Mouse (Mus musculus) forebrain, postnatal 0 days (tissue): ENCODE measurements around the gene Fcrl6. TPM values are rescaled to one million over a fixed set of nuclear protein-coding genes. Genes with fewer than 3 reads are reported as not detected.

Experiments
- ATAC-seq: fragments of 200-750 bp; cut with Nextera tagmentation; 2 replicates; pipeline ENCODE4 v1.8.0; 2017; ENCODE audit warnings: mild to moderate bottlenecking, moderate library complexity
- DNase-seq: peaks from one replicate; pipeline ENCODE4 v3.0.0-alpha.2; 2015
- H3K27ac ChIP-seq: fragments of 300-500 bp; sonication (generic); 2 replicates; pipeline ENCODE4 v1.5.1; 2014; ENCODE audit warnings: low read depth, mild to moderate bottlenecking, antibody characterized with exemption, low read length, moderate library complexity, mixed read lengths
- H3K27me3 ChIP-seq: fragments of 300-500 bp; sonication (generic); 2 replicates; pipeline ENCODE4 v1.6.1; 2014; ENCODE audit warnings: mild to moderate bottlenecking, low read length, mixed read lengths; ENCODE audit not compliant: insufficient read depth
- H3K36me3 ChIP-seq: fragments of 300-500 bp; sonication (generic); 2 replicates; pipeline ENCODE4 v1.6.1; 2014; ENCODE audit warnings: mild to moderate bottlenecking, moderate library complexity; ENCODE audit not compliant: insufficient read depth
- H3K4me1 ChIP-seq: fragments of 300-500 bp; sonication (generic); 2 replicates; pipeline ENCODE4 v1.6.1; 2014; ENCODE audit warnings: antibody characterized with exemption; ENCODE audit not compliant: insufficient read depth
- H3K4me2 ChIP-seq: fragments of 300-500 bp; sonication (generic); 2 replicates; pipeline ENCODE4 v1.6.1; 2014; ENCODE audit warnings: low read depth, mild to moderate bottlenecking, moderate library complexity
- H3K4me3 ChIP-seq: fragments of 300-500 bp; sonication (generic); 2 replicates; pipeline ENCODE4 v1.5.1; 2014; ENCODE audit warnings: low read depth, low read length, mixed read lengths
- H3K9ac ChIP-seq: fragments of 300-500 bp; sonication (generic); 2 replicates; pipeline ENCODE4 v1.6.1; 2014; ENCODE audit warnings: mild to moderate bottlenecking
- H3K9me3 ChIP-seq: fragments of 300-500 bp; sonication (generic); 2 replicates; pipeline ENCODE4 v1.6.1; 2016; ENCODE audit warnings: low read length
- CTCF ChIP-seq: sonication (generic); IDR thresholded peaks from 2 replicates; pipeline ENCODE4 v1.5.1; 2016; ENCODE audit warnings: antibody characterized with exemption, control low read depth, low read depth
- WGBS: fragments of 180-500 bp; shearing (Covaris S2); extraction: QIAGEN DNeasy Blood & Tissue Kit; methylation state at CpG from one replicate; pipeline ENCODE4 v1.1.7; 2014; 5-methylcytosine and 5-hydroxymethylcytosine counted together
- polyA plus RNA-seq: library from polyadenylated mRNA; unstranded; fragments of >200 nt; fragmentation: Nextera tagmentation; extraction: Ambion mirVana; gene quantifications from 2 replicates; pipeline ENCODE4 v1.2.1, GENCODE M21; 2015
- total RNA-seq: library from RNA; depleted of rRNA; stranded (reverse); fragments of >200 nt; gene quantifications from 2 replicates; pipeline ENCODE4 v1.2.3, GENCODE M21; 2014

The Fcrl6 gene
- total and polyA plus RNA-seq, 2 experiments from 2014 or later, result 0.18 TPM; not detected in 1

DNA sequence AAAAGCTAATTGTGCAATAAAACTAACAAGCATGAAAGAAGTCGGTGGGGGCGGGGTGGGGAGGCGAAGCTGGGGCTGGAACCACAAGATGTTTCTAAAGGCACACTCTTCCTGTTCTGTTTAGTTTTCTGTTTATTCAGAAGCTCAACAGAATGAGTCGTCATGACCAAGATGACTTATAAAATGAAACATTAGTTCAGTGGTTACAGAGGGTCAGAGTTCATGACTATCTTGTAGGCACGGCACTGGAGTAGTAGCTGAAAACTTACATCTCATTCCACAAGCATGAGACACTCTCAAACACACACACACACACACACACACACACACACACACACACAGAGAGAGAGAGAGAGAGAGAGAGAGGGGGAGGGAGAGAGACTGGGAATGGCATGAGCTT, 33.9 kb upstream of the Fcrl6 start:
- no peak for TF ChIP-seq CTCF
- Histone ChIP-seq H3K27ac (no peak overlapping the region), H3K27me3 (no peaks in the 10 kb centered on the region), H3K4me2 (no peak overlapping the region), H3K4me3 (no peak overlapping the region), H3K4me1 (no peaks in the 10 kb centered on the region), H3K36me3 (no peaks in the 10 kb centered on the region), H3K9ac (no peak overlapping the region), H3K9me3 (no peaks in the 10 kb centered on the region)
- ATAC-seq (no peak), DNase-seq (no peak)
- 90% methylated on average over 5 of the region's 5 CpGs for WGBS

GRCm38 (mm10) chr1:172635258-172635657, 32.9 kb upstream of the Fcrl6 start:
- no peak overlapping the region for H3K9ac ChIP-seq
- TF ChIP-seq CTCF, result no peak
- no peaks in the 10 kb centered on the region for H3K27me3 ChIP-seq
- H3K36me3 ChIP-seq, result no peaks in the 10 kb centered on the region
- no peak overlapping the region for H3K4me2 ChIP-seq
- ATAC-seq (no peak), DNase-seq (no peak)
- 74% methylated on average over 4 of the region's 4 CpGs for WGBS
- no peak overlapping the region for H3K4me3 ChIP-seq
- H3K9me3 ChIP-seq, result no peaks in the 10 kb centered on the region
- no peak overlapping the region for H3K27ac ChIP-seq
- no peaks in the 10 kb centered on the region for H3K4me1 ChIP-seq

DNA sequence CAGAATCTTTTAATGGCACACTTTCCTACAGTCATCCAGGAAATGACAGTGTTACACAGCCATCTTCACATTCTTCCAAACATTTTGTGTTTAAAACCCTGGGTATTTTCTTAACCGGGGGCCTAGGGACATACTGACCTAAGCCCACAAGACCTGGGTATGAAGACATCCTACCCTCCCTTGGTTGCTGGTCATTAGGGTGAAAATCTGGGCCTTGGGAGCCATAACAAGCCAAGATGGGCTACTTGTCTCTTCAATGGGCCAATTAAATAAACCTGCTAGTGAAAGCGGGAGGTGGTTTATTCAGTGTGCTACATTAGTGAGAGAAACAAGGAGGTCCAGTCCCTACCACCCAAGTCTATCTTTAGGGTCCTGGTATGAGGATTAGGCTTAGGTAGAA, 31.8 kb upstream of the Fcrl6 start:
- no peaks in the 10 kb centered on the region for H3K36me3 ChIP-seq
- no peaks in the 10 kb centered on the region for H3K4me1 ChIP-seq
- 92% methylated on average over 2 of the region's 2 CpGs for WGBS
- no peak for TF ChIP-seq CTCF
- no peak overlapping the region for H3K4me2 ChIP-seq
- H3K9ac ChIP-seq, result no peak overlapping the region
- DNase-seq (no peak), ATAC-seq (no peak)
- no peaks in the 10 kb centered on the region for H3K27me3 ChIP-seq
- H3K27ac ChIP-seq, result no peak overlapping the region
- no peaks in the 10 kb centered on the region for H3K9me3 ChIP-seq
- no peak overlapping the region for H3K4me3 ChIP-seq

DNA sequence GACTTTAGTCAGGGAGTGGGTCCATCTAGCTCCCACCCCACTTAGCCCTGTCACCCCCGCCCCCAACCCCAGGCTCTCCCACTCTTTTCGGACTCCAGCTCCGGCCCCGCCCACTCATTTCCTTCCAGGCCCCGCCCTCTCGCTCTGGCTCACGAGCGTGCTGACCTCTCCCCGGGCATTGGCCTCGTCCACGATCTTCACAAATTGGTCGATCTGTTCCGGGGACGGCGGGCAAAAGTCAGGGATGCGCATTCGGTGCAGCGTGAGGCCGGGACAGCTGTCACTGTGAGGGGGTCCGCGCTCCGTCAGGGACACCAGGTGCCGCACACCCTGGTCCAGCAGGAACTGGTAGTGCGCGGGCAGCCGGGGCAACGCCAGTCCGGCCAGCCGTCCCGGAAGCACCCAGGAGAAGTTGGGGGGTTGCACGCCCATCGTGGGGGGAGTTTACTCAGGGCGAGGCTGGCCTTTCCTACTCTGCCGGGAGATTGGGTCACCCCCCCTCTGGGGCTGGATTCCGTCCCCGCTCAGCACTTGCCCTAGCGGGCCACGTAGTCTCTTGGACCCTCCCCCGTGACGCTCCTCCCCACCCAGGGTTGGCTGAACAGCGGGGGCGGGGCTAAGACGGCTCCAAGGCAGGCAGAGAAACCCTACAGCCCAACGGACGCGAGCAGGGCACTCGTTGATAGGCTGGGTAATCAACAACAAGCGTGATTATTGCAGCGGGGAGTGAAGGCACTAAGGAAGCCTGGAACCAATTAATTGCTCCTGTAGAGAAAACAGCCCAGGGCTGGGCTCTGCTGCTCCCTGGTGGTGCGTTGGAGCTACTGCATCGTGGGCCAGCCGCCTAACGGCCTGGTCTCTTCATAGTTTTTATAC, 30.3 kb upstream of the Fcrl6 start, which contains the start of gene Dusp23:
Gene Dusp23 (minus strand): TSS at position 512 of the 876 bp plus-strand sequence.
- Histone ChIP-seq H3K27me3 (no peaks in the 10 kb centered on the region), H3K4me1 (no peaks in the 10 kb centered on the region), H3K4me3 (peak within 1 kb of the TSS; percentile 59), H3K4me2 (peak within 1 kb of the TSS; percentile 96), H3K9me3 (no peaks in the 10 kb centered on the region), H3K36me3 (no peaks in the 10 kb centered on the region), H3K27ac (peak within 1 kb of the TSS; percentile 57), H3K9ac (peak within 1 kb of the TSS; percentile 61)
- ATAC-seq (peak; percentile 98), DNase-seq (peak; percentile 94)
- TF ChIP-seq CTCF, result peak; percentile 97
- WGBS, result under 1% methylated on average over 51 of the region's 53 CpGs

DNA sequence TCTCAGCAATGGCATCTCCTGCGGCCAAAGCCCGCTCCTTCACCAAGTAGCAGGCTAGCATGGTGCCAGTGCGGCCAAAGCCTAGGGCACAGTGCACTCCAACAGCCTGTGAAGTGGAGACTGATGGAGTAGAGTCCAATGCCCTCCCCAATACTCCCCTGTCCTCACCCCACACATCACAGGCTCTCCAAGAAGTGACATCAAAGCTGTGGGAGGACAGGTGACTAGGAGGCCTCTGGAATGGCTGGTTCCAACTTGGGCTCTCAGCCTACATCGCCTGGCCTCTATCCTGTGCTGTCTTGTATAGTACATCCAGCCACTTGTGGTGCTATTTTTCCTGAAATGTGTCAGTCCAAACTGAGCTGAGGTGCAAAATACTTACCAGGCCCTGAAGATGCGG, 29.4 kb upstream of the Fcrl6 start:
- no peak for DNase-seq
- Histone ChIP-seq H3K4me3 (no peak overlapping the region), H3K4me2 (no peak overlapping the region)

GRCm38 (mm10) chr1:172629831-172630230, 27.5 kb upstream of the Fcrl6 start:
- Histone ChIP-seq H3K9me3 (no peaks in the 10 kb centered on the region), H3K27ac (no peak overlapping the region), H3K4me1 (no peaks in the 10 kb centered on the region), H3K4me2 (no peak overlapping the region), H3K27me3 (no peaks in the 10 kb centered on the region), H3K9ac (no peak overlapping the region), H3K36me3 (no peaks in the 10 kb centered on the region), H3K4me3 (no peak overlapping the region)
- 80% methylated on average over 7 of the region's 7 CpGs for WGBS
- no peak for TF ChIP-seq CTCF
- DNase-seq, result no peak
- ATAC-seq, result no peak

More for the DNA sequence above, 29.4 kb upstream of the Fcrl6 start:
- no peaks in the 10 kb centered on the region for H3K36me3 ChIP-seq
- no peaks in the 10 kb centered on the region for H3K9me3 ChIP-seq
- no peaks in the 10 kb centered on the region for H3K4me1 ChIP-seq
- WGBS, result 87% methylated on average over 5 of the region's 5 CpGs
- TF ChIP-seq CTCF, result no peak
- no peak for ATAC-seq
- no peaks in the 10 kb centered on the region for H3K27me3 ChIP-seq
- no peak overlapping the region for H3K9ac ChIP-seq
- no peak overlapping the region for H3K27ac ChIP-seq

DNA sequence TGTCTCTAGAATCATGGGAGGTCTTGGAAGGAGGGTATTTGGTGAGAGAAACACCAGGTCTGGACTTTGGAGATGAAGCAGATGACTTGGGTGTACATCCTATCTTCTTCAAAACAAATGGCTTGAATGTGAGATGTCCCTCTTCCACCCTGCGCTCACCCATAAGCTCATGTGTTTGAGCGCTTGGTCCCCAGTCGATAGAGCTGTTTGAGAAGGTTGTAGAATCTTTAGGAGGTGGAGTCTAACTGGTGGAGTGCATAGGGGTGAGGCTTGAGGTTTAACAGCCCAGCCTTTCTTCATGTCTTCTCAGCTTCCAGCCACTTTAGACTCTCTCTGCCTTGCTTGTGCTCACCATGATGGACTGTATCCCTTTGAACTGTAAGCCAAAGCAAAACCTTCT, 24.0 kb upstream of the Fcrl6 start:
- Histone ChIP-seq H3K9me3 (no peaks in the 10 kb centered on the region), H3K4me3 (no peak overlapping the region), H3K27ac (no peak overlapping the region), H3K4me1 (no peaks in the 10 kb centered on the region), H3K9ac (no peak overlapping the region), H3K27me3 (no peaks in the 10 kb centered on the region), H3K4me2 (no peak overlapping the region), H3K36me3 (no peaks in the 10 kb centered on the region)
- ATAC-seq (no peak), DNase-seq (no peak)
- 96% methylated on average over 3 of the region's 3 CpGs for WGBS
- no peak for TF ChIP-seq CTCF
